Mouse (Mus musculus): ENCODE measurements around the gene Kbtbd2. TPM values are rescaled to one million over a fixed set of nuclear protein-coding genes. Genes with fewer than 3 reads are reported as not detected.
A peak's percentile ranks its signal among the peaks of the same experiment; 100 is the strongest.

Gene Kbtbd2
- polyA plus RNA-seq (2014; fragmentation: Nextera tagmentation; extraction: Ambion mirVana): 16.7 TPM in 2 replicates

DNA sequence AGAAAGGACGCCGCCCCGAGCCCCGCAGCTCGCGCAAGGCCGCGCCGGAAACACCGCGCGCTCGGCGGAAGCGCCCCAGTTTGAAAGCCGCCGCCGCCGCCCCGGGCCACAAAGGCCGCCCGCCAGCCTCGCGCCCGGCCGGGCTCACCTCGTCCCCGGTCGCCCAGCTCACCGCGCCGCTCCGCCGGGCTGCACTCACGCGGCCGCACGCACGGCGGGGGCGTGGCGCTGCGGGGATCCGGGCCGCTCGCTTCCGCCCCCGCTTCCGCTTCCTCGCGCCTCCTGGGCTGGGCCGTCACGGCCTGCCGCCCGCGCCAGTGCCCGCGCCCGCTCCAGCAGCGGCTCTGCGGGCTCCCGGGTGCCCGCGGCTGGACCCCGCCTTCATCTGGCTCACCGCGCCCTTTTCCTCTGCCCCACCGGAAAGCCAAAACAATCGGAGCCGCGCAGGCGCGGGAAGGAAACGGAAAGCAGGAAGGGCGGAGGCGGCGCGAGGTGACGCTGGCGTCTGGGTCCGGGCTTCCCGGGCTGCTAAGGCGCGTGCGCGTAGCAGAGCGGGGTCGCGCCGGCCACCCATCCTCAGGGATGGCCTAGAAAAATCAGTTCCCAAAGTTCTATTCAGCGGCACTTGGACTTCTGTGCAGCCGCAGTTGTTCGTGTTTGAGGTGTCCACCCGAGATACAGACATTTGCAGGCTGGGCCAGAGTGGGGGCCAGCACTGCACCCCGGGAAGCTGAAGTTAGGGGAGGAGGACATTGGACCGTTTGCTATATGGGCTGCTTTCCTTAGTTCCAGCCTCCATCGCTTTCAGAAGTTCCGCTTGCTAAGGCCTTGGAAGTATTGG is at the start of gene Kbtbd2:
Gene Kbtbd2 (minus strand): TSS at position 503 of the 841 bp plus-strand sequence.
- peak within 1 kb of the TSS; percentile 98 for H3K27ac ChIP-seq (replicated peaks; ENCODE audit: low read depth, low read length)
- H3K4me3 ChIP-seq (ENCODE audit: low read depth, low read length): peak within 1 kb of the TSS; percentile 75
- under 1% methylated on average over 27 of the region's 98 CpGs for WGBS
- H3K27me3 ChIP-seq (replicated peaks; ENCODE audit: control insufficient read depth, insufficient read depth, low read length): no peaks in the 10 kb centered on the region
- peaks cover 18% of the 10 kb centered on the region for H3K4me1 ChIP-seq (ENCODE audit: control insufficient read depth, insufficient read depth, low read length)
- H3K9me3 ChIP-seq (ENCODE audit: control insufficient read depth, low read length): no peaks in the 10 kb centered on the region
- DNase-seq (ENCODE audit: low spot score) (peak; percentile 96), ATAC-seq (ENCODE audit: low read depth) (peak; percentile 93)
- peak within 1 kb of the TSS; percentile 93 for H3K9ac ChIP-seq (ENCODE audit: low read depth, low read length)
- H3K36me3 ChIP-seq (ENCODE audit: control insufficient read depth, insufficient read depth, low read length): no peaks in the 10 kb centered on the region
- peak within 1 kb of the TSS; percentile 64 for H3K4me2 ChIP-seq (ENCODE audit: low read depth, low read length)

DNA sequence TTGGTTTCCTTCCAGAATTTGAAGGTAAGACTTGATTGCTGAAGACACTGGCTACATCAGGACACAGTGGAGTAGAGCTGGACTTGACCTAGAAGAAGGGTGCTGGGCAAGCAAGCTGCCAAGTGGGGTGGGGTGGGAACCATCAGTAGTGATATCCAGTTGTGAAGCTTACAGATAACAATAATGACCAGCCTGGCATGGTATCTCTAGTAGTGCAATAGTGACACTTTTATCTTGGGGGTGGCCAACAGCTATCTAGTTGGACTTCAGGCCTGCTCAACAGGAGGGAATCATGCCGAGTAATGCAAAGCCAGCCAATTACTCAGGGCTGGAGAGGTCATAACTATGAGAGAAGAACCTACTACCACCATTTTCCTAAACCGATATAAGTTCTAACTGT is 46.8 kb upstream of the Kbtbd2 start:
- no peak overlapping the region for H3K27ac ChIP-seq (replicated peaks; ENCODE audit: low read depth, low read length)
- H3K9ac ChIP-seq (ENCODE audit: low read depth, low read length): no peak overlapping the region
- 94% methylated on average over 2 of the region's 2 CpGs for WGBS
- no peak overlapping the region for H3K4me2 ChIP-seq (ENCODE audit: low read depth, low read length)
- no peaks in the 10 kb centered on the region for H3K4me1 ChIP-seq (ENCODE audit: control insufficient read depth, insufficient read depth, low read length)
- peaks cover 16% of the 10 kb centered on the region for H3K36me3 ChIP-seq (ENCODE audit: control insufficient read depth, insufficient read depth, low read length)
- H3K27me3 ChIP-seq (replicated peaks; ENCODE audit: control insufficient read depth, insufficient read depth, low read length): no peaks in the 10 kb centered on the region
- H3K9me3 ChIP-seq (ENCODE audit: control insufficient read depth, low read length): no peaks in the 10 kb centered on the region
- no peak for ATAC-seq (ENCODE audit: low read depth)
- no peak overlapping the region for H3K4me3 ChIP-seq (ENCODE audit: low read depth, low read length)
- DNase-seq (ENCODE audit: low spot score): no peak

DNA sequence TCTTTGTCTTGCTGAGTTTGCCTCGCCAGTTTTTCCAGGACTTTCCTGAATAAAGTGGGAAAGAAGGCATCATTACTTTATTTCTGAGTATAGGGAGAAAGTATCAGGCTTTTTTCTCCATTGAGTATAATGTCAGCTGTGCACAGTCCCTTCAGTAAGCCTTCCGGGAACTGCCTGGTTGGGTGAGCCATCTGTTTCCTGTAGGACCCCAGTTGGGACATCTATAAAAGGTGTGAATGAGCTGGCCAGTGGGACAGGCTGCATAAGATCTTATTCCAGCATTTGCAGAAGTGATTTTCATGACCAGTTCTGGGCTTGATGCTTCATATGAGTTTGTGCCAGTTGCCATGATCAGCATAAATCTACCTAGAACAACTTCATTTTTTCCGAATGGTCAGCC is 45.6 kb upstream of the Kbtbd2 start:
- WGBS: 73% methylated on average over 3 of the region's 3 CpGs
- no peak for ATAC-seq (ENCODE audit: low read depth)

DNA sequence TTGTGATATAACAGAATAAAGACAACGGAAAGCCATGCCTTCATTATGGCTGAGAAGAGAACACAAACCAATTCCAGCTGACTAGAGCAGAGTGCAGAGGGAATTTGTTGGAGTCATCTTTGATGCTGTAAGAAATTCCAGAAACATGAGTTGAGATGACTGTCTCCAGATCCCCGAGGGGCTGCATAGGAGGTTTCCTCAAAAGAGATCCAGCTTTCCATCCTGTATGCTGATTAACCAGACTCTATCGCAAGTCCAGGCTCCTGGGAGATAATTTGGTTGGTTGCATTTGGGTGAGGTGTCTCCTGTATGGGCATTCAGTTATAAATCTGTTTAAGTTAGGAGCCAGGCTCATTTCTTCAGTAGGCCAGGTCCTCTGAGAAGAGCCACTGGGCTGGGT is 40.0 kb upstream of the Kbtbd2 start:
- Histone ChIP-seq H3K36me3 (ENCODE audit: control insufficient read depth, insufficient read depth, low read length) (peaks cover 48% of the 10 kb centered on the region), H3K4me2 (ENCODE audit: low read depth, low read length) (no peak overlapping the region), H3K27ac (replicated peaks; ENCODE audit: low read depth, low read length) (no peak overlapping the region), H3K27me3 (replicated peaks; ENCODE audit: control insufficient read depth, insufficient read depth, low read length) (no peaks in the 10 kb centered on the region), H3K9me3 (ENCODE audit: control insufficient read depth, low read length) (no peaks in the 10 kb centered on the region), H3K4me1 (ENCODE audit: control insufficient read depth, insufficient read depth, low read length) (0 out of 2 replicates have a peak, but pooled peaks cover 4% of the 10 kb centered on the region), H3K9ac (ENCODE audit: low read depth, low read length) (no peak overlapping the region), H3K4me3 (ENCODE audit: low read depth, low read length) (no peak overlapping the region)
- DNase-seq (ENCODE audit: low spot score): peak; percentile 18
- WGBS: 60% methylated on average over 3 of the region's 3 CpGs
- ATAC-seq (ENCODE audit: low read depth): no peak

More for the DNA sequence above, 45.6 kb upstream of the Kbtbd2 start:
- no peak overlapping the region for H3K27ac ChIP-seq (replicated peaks; ENCODE audit: low read depth, low read length)
- no peaks in the 10 kb centered on the region for H3K9me3 ChIP-seq (ENCODE audit: control insufficient read depth, low read length)
- H3K9ac ChIP-seq (ENCODE audit: low read depth, low read length): no peak overlapping the region
- H3K4me2 ChIP-seq (ENCODE audit: low read depth, low read length): no peak overlapping the region
- no peak for DNase-seq (ENCODE audit: low spot score)
- no peaks in the 10 kb centered on the region for H3K27me3 ChIP-seq (replicated peaks; ENCODE audit: control insufficient read depth, insufficient read depth, low read length)
- peaks cover 25% of the 10 kb centered on the region; the same call in 1 of the 2 replicates for H3K36me3 ChIP-seq (ENCODE audit: control insufficient read depth, insufficient read depth, low read length)
- H3K4me1 ChIP-seq (ENCODE audit: control insufficient read depth, insufficient read depth, low read length): no peaks in the 10 kb centered on the region
- no peak overlapping the region for H3K4me3 ChIP-seq (ENCODE audit: low read depth, low read length)

DNA sequence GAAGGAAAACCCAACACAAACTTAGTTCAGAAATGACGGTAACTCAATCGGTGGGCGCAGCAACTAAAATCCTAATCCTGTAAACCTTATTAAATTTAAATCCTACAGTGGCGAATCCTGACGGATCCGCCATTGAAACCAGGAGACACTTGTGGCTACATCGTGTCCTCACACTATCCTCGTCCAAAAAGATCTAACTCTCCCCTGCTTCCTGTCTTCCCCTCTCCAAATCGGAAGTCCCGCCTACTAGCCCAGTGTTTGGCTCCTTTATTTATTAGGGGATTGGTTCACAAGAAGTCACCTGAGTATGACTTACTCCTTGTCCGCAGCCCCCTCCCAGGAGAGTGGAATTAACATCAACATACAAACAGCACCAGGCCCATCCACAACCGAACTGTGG is 39.6 kb upstream of the Kbtbd2 start:
- 0 out of 2 replicates have a peak, but pooled peaks cover 4% of the 10 kb centered on the region for H3K4me1 ChIP-seq (ENCODE audit: control insufficient read depth, insufficient read depth, low read length)
- H3K27me3 ChIP-seq (replicated peaks; ENCODE audit: control insufficient read depth, insufficient read depth, low read length): no peaks in the 10 kb centered on the region
- no peak overlapping the region for H3K27ac ChIP-seq (replicated peaks; ENCODE audit: low read depth, low read length)
- no peak overlapping the region for H3K4me3 ChIP-seq (ENCODE audit: low read depth, low read length)
- no peak overlapping the region for H3K9ac ChIP-seq (ENCODE audit: low read depth, low read length)
- no peak overlapping the region for H3K4me2 ChIP-seq (ENCODE audit: low read depth, low read length)
- no peak for DNase-seq (ENCODE audit: low spot score)
- WGBS: 88% methylated on average over 12 of the region's 12 CpGs
- no peaks in the 10 kb centered on the region for H3K9me3 ChIP-seq (ENCODE audit: control insufficient read depth, low read length)
- ATAC-seq (ENCODE audit: low read depth): no peak
- peaks cover 48% of the 10 kb centered on the region for H3K36me3 ChIP-seq (ENCODE audit: control insufficient read depth, insufficient read depth, low read length)

DNA sequence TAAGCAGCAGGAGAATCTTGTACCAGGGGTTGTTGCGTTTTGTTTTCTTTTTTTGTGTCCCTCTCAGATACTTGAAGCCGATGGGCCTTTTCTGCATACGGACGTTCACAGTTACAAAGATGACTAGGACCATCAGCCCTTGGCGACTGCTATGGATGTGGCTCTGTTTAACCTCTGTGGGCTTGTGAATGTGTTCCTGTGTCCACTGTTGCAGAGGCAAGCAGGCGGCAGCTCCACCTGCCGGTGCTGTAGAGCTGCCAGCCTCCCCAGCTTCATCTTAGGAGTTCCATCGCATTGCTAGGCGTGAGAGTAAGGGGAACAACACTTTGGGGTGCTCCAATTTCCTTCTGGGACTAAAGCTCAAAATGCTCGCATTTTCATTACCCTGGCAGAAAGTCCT is 37.9 kb upstream of the Kbtbd2 start:
- Histone ChIP-seq H3K4me3 (ENCODE audit: low read depth, low read length) (no peak overlapping the region), H3K9me3 (ENCODE audit: control insufficient read depth, low read length) (no peaks in the 10 kb centered on the region), H3K27ac (replicated peaks; ENCODE audit: low read depth, low read length) (no peak overlapping the region), H3K4me1 (ENCODE audit: control insufficient read depth, insufficient read depth, low read length) (0 out of 2 replicates have a peak, but pooled peaks cover 4% of the 10 kb centered on the region), H3K9ac (ENCODE audit: low read depth, low read length) (no peak overlapping the region), H3K27me3 (replicated peaks; ENCODE audit: control insufficient read depth, insufficient read depth, low read length) (no peaks in the 10 kb centered on the region), H3K4me2 (ENCODE audit: low read depth, low read length) (no peak overlapping the region), H3K36me3 (ENCODE audit: control insufficient read depth, insufficient read depth, low read length) (peaks cover 45% of the 10 kb centered on the region)
- DNase-seq (ENCODE audit: low spot score): no peak
- 93% methylated on average over 10 of the region's 10 CpGs for WGBS
- no peak for ATAC-seq (ENCODE audit: low read depth)

DNA sequence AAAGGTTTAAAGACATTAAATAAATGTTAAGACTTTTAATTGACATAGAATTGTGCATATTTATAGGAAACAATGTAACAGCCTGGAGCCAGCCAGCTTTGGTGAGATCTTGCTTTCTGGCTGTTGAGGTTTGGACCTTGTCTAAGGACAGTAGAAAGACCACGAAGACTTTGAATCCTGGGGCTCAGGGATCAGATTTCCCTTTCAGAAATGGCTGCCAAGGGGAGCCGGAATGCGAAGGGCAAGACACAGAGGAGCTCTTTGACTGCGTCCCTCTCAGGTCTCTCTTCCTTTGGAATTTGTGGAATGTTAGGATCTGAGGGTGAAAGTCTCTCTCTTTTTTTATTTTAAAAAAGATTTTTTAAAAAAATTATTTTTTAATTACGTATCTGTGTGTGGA is 37.2 kb upstream of the Kbtbd2 start:
- Histone ChIP-seq H3K27me3 (replicated peaks; ENCODE audit: control insufficient read depth, insufficient read depth, low read length) (no peaks in the 10 kb centered on the region), H3K4me2 (ENCODE audit: low read depth, low read length) (peak overlapping the region; percentile 15), H3K36me3 (ENCODE audit: control insufficient read depth, insufficient read depth, low read length) (peaks cover 38% of the 10 kb centered on the region), H3K4me3 (ENCODE audit: low read depth, low read length) (no peak overlapping the region), H3K9ac (ENCODE audit: low read depth, low read length) (no peak overlapping the region), H3K4me1 (ENCODE audit: control insufficient read depth, insufficient read depth, low read length) (0 out of 2 replicates have a peak, but pooled peaks cover 4% of the 10 kb centered on the region), H3K9me3 (ENCODE audit: control insufficient read depth, low read length) (no peaks in the 10 kb centered on the region), H3K27ac (replicated peaks; ENCODE audit: low read depth, low read length) (no peak overlapping the region)
- ATAC-seq (ENCODE audit: low read depth) (no peak), DNase-seq (ENCODE audit: low spot score) (peak; percentile 16)
- WGBS: 40% methylated on average over 5 of the region's 5 CpGs

DNA sequence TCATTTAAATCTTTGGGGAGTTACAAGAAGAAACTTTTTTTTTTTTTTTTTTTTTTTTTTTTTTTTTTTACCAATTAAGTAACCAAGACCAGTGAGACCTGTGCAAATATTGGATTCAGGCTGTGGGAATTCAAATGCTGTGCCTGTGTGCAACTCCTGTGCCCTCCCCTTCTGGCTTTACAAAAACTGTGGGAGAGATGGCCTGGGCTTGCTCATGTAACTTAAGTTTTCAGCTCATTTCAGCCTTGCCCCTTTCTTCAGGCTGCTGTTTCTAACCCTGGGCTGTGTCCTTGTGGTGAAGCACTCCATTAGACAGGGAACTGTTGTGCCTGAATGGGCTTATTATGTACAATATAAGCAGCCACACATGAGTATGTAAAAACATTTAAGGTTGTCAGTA is 35.2 kb upstream of the Kbtbd2 start:
- Histone ChIP-seq H3K9ac (ENCODE audit: low read depth, low read length) (peak overlapping the region; percentile 91), H3K27me3 (replicated peaks; ENCODE audit: control insufficient read depth, insufficient read depth, low read length) (no peaks in the 10 kb centered on the region), H3K27ac (replicated peaks; ENCODE audit: low read depth, low read length) (no peak overlapping the region; the same call in 1 of the 2 replicates), H3K4me1 (ENCODE audit: control insufficient read depth, insufficient read depth, low read length) (0 out of 2 replicates have a peak, but pooled peaks cover 4% of the 10 kb centered on the region), H3K36me3 (ENCODE audit: control insufficient read depth, insufficient read depth, low read length) (peaks cover 26% of the 10 kb centered on the region), H3K4me3 (ENCODE audit: low read depth, low read length) (peak overlapping the region; percentile 71), H3K4me2 (ENCODE audit: low read depth, low read length) (peak overlapping the region; percentile 60), H3K9me3 (ENCODE audit: control insufficient read depth, low read length) (no peaks in the 10 kb centered on the region)
- no peak for ATAC-seq (ENCODE audit: low read depth)
- DNase-seq (ENCODE audit: low spot score): peak; percentile 19

All from embryonic facial prominence, embryonic 14.5 days (tissue).